Comparison of ENCODE assay signal across 14 mouse cellular contexts in the genomic region with DNA sequence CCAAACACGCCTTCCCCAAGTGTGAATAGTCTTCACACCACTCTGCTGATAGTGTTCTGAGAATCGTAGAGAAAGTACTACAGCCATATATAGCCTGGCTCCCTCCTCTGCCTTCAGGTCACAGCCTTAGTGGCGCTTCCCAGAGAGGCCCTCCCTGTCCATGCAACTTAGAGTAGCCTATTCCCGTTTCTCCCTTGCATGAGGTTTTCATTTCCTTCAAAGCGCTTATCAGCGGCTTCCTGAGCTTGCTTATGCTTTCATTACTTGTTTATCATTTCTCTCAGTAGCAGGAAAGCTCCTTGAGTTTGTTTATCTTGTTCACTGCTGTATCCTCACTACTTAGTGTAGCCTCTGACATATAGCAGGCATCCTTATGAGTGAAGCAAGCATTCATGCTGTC. TPM values are rescaled to one million over a fixed set of nuclear protein-coding genes. Genes with fewer than 3 reads are reported as not detected.
DNase-seq lines count a peak whose midpoint lies in the region; ATAC-seq and TF ChIP-seq lines count a peak whose summit lies in the region.
"Had no signal": no experiment of that assay in that cellular context is flagged by ENCODE, and none has a peak within 500 bp of the region (broad histone marks: within the 10 kb centered on the region; RNA-seq: fewer than 3 reads in every experiment).

No protein-coding gene starts in this region.

- no peak for TF ChIP-seq EP300 in stomach, postnatal 0 days (optimal IDR thresholded peaks at IDR 0.05)
- TF ChIP-seq EP300 in liver, embryonic 14.5 days (IDR thresholded peaks at IDR 0.05; ENCODE audit: low read depth) = no peak
- TF ChIP-seq EP300 in lung, postnatal 0 days (IDR thresholded peaks at IDR 0.05) = peak; percentile 94

- WGBS in stomach, embryonic 14.5 days = 66% methylated on average over 6 of the region's 6 CpGs
- 63% methylated on average over 6 of the region's 6 CpGs for WGBS in stomach, postnatal 0 days
- 50% methylated on average over 6 of the region's 6 CpGs for WGBS in liver, embryonic 14.5 days (ENCODE audit: insufficient replicate concordance)
- 41% methylated on average over 6 of the region's 6 CpGs for WGBS in lung, postnatal 0 days
- WGBS in midbrain, embryonic 10.5 days = 86% methylated on average over 6 of the region's 6 CpGs

- no peaks in the 10 kb centered on the region for H3K9me3 ChIP-seq in stomach, embryonic 14.5 days (ENCODE audit: control insufficient read depth, low read depth, low read length)
- H3K9me3 ChIP-seq in stomach, postnatal 0 days (ENCODE audit: control insufficient read depth, low read length) = no peaks in the 10 kb centered on the region
- H3K9me3 ChIP-seq in liver, embryonic 14.5 days (ENCODE audit: control insufficient read depth, low read length) = no peaks in the 10 kb centered on the region
- H3K9me3 ChIP-seq in lung, postnatal 0 days (ENCODE audit: low read length) = no peaks in the 10 kb centered on the region
- no peaks in the 10 kb centered on the region for H3K9me3 ChIP-seq in midbrain, embryonic 10.5 days (replicated peaks)
- H3K9me3 ChIP-seq: kidney, embryonic 15.5 days had no signal

- H3K4me2 ChIP-seq in stomach, embryonic 14.5 days (replicated peaks; ENCODE audit: low read depth, low read length) = no peak overlapping the region
- H3K4me2 ChIP-seq in stomach, postnatal 0 days (replicated peaks; ENCODE audit: low read depth) = no peak overlapping the region
- H3K4me2 ChIP-seq in liver, embryonic 14.5 days (ENCODE audit: low read depth) = no peak overlapping the region
- H3K4me2 ChIP-seq in lung, postnatal 0 days (replicated peaks; ENCODE audit: low read depth, low read length) = no peak overlapping the region
- H3K4me2 ChIP-seq: kidney, embryonic 15.5 days had no signal

- H3K4me3 ChIP-seq in stomach, embryonic 14.5 days (ENCODE audit: low read depth, low read length) = no peak overlapping the region
- H3K4me3 ChIP-seq in stomach, postnatal 0 days (ENCODE audit: low read depth, low read length) = no peak overlapping the region
- H3K4me3 ChIP-seq in liver, embryonic 14.5 days (ENCODE audit: insufficient read depth in 1 of 2, low read depth in 2 of 2, low read length in 2 of 2) = no peak overlapping the region
- H3K4me3 ChIP-seq in lung, postnatal 0 days (ENCODE audit: low read depth, low read length) = no peak overlapping the region
- no peak overlapping the region for H3K4me3 ChIP-seq in midbrain, embryonic 10.5 days
- H3K4me3 ChIP-seq: gastrocnemius, adult 2 months; kidney, embryonic 15.5 days; layer of hippocampus, adult 2 months had no signal

- no peak for ATAC-seq in stomach, embryonic 14.5 days (ENCODE audit: insufficient number of reproducible peaks, insufficient read depth, low FRiP score, low read depth)
- ATAC-seq in stomach, postnatal 0 days (ENCODE audit: low FRiP score, low TSS enrichment) = no peak
- ATAC-seq in liver, embryonic 14.5 days (ENCODE audit: insufficient read depth) = peak; percentile 47; the same call in 1 of the 2 replicates
- ATAC-seq in lung, postnatal 0 days = peak; percentile 87

- H3K4me1 ChIP-seq in stomach, embryonic 14.5 days (ENCODE audit: control insufficient read depth, insufficient read depth, low read length) = no peaks in the 10 kb centered on the region
- no peaks in the 10 kb centered on the region for H3K4me1 ChIP-seq in stomach, postnatal 0 days (replicated peaks; ENCODE audit: control insufficient read depth, insufficient read depth)
- H3K4me1 ChIP-seq in liver, embryonic 14.5 days (replicated peaks; ENCODE audit: control insufficient read depth in 2 of 2, insufficient read depth in 2 of 2, low read length in 1 of 2) = peaks cover 2 to 10% of the 10 kb centered on the region in 2 experiments; a peak in 2 of 4 replicates
- H3K4me1 ChIP-seq in lung, postnatal 0 days (ENCODE audit: insufficient read depth, low read depth, low read length) = no peaks in the 10 kb centered on the region
- H3K4me1 ChIP-seq in midbrain, embryonic 10.5 days = no peaks in the 10 kb centered on the region
- H3K4me1 ChIP-seq: kidney, embryonic 15.5 days had no signal

- H3K27me3 ChIP-seq in stomach, embryonic 14.5 days (ENCODE audit: control insufficient read depth, insufficient read depth, low read length) = no peaks in the 10 kb centered on the region
- H3K27me3 ChIP-seq in stomach, postnatal 0 days (ENCODE audit: control insufficient read depth, insufficient read depth, low read length) = no peaks in the 10 kb centered on the region
- no peaks in the 10 kb centered on the region for H3K27me3 ChIP-seq in liver, embryonic 14.5 days (ENCODE audit: control insufficient read depth, insufficient read depth, low read length)
- no peaks in the 10 kb centered on the region for H3K27me3 ChIP-seq in lung, postnatal 0 days (replicated peaks; ENCODE audit: insufficient read depth, low read length)
- no peaks in the 10 kb centered on the region for H3K27me3 ChIP-seq in midbrain, embryonic 10.5 days (ENCODE audit: low read depth, poor library complexity, severe bottlenecking)
- H3K27me3 ChIP-seq: kidney, embryonic 15.5 days had no signal

- peaks cover 12% of the 10 kb centered on the region for H3K36me3 ChIP-seq in stomach, embryonic 14.5 days (ENCODE audit: control insufficient read depth, insufficient read depth, low read length)
- H3K36me3 ChIP-seq in stomach, postnatal 0 days (ENCODE audit: control insufficient read depth, insufficient read depth, low read length) = peaks cover 4% of the 10 kb centered on the region; the same call in 1 of the 2 replicates
- peaks cover 8% of the 10 kb centered on the region for H3K36me3 ChIP-seq in liver, embryonic 14.5 days (replicated peaks; ENCODE audit: control insufficient read depth, insufficient read depth, low read depth)
- H3K36me3 ChIP-seq in lung, postnatal 0 days (ENCODE audit: insufficient read depth, low read length) = 0 out of 2 replicates have a peak, but pooled peaks cover 14% of the 10 kb centered on the region
- peaks cover 74% of the 10 kb centered on the region for H3K36me3 ChIP-seq in midbrain, embryonic 10.5 days

- peak overlapping the region; percentile 40; the same call in 1 of the 2 replicates for H3K27ac ChIP-seq in stomach, embryonic 14.5 days (ENCODE audit: low read length)
- H3K27ac ChIP-seq in stomach, postnatal 0 days (replicated peaks) = no peak overlapping the region
- H3K27ac ChIP-seq in liver, embryonic 14.5 days = no peak overlapping the region
- no peak overlapping the region for H3K27ac ChIP-seq in lung, postnatal 0 days (ENCODE audit: low read length)
- no peak overlapping the region for H3K27ac ChIP-seq in midbrain, embryonic 10.5 days (replicated peaks)
- H3K27ac ChIP-seq: gastrocnemius, adult 2 months; kidney, embryonic 15.5 days; layer of hippocampus, adult 2 months had no signal

- no peak for DNase-seq in stomach, postnatal 0 days (ENCODE audit: low spot score)
- no peak for DNase-seq in liver, embryonic 14.5 days (ENCODE audit: low read depth in 3 of 3, low spot score in 3 of 3)
- peak; percentile 65 for DNase-seq in lung, postnatal 0 days (ENCODE audit: low spot score)
- DNase-seq in layer of hippocampus, postnatal 14 days (ENCODE audit: low spot score in 2 of 2) = no peak
- no peak for DNase-seq in gastrocnemius, postnatal 14 days
- no peak for DNase-seq in midbrain, embryonic 10.5 days (ENCODE audit: low spot score)
- DNase-seq: cerebellum, adult 9-10 months; gastrocnemius, adult 2 months; heart, postnatal 4 days; right cerebral cortex, adult 18-20 months; thymus, postnatal 36 days had no signal

- intact Hi-C loops in gastrocnemius, postnatal 14 days (cut with DNase I; ENCODE audit: low total_unique reads) = no loop called here

- no peak for TF ChIP-seq CTCF in stomach, postnatal 0 days (IDR thresholded peaks at IDR 0.05; ENCODE audit: low read depth)
- TF ChIP-seq CTCF in liver, embryonic 14.5 days (IDR thresholded peaks at IDR 0.05; ENCODE audit: low read depth) = no peak
- TF ChIP-seq CTCF in lung, postnatal 0 days (IDR thresholded peaks at IDR 0.05) = no peak

- no peak overlapping the region for H3K9ac ChIP-seq in stomach, embryonic 14.5 days (replicated peaks; ENCODE audit: low read depth, low read length)
- H3K9ac ChIP-seq in stomach, postnatal 0 days (ENCODE audit: low read length) = no peak overlapping the region
- H3K9ac ChIP-seq in liver, embryonic 14.5 days (replicated peaks) = no peak overlapping the region
- no peak overlapping the region for H3K9ac ChIP-seq in lung, postnatal 0 days (replicated peaks; ENCODE audit: low read depth)
- H3K9ac ChIP-seq: kidney, embryonic 15.5 days had no signal

RNA-seq across cellular contexts. Expression of a gene that starts 23.6 kb away (rescaled TPM):
- 21.1 and 21.8 TPM in 2 replicates for polyA plus RNA-seq in stomach, embryonic 14.5 days (2014; fragmentation: Nextera tagmentation; extraction: Ambion mirVana)
- 7.0 and 7.7 TPM in 2 replicates for polyA plus RNA-seq in stomach, postnatal 0 days (2015; fragmentation: Nextera tagmentation; extraction: Ambion mirVana)
- 9.3 and 11.1 TPM in 2 replicates for polyA plus RNA-seq in liver, embryonic 14.5 days (2012; rRNA removed)
- polyA plus RNA-seq in liver, embryonic 14.5 days (2014; fragmentation: Nextera tagmentation; extraction: Ambion mirVana) = 11.3 and 12.4 TPM in 2 replicates
- polyA plus RNA-seq in lung, postnatal 0 days (2015; fragmentation: Nextera tagmentation; extraction: Ambion mirVana) = 8.1 and 8.6 TPM in 2 replicates
- total RNA-seq in layer of hippocampus, postnatal 14 days (2021) = 10 to 100 TPM; 15.9 to 16.3 TPM
- 10 to 100 TPM; 13.0 to 14.6 TPM for total RNA-seq in gastrocnemius, postnatal 14 days (2021)
- 41.6 and 43.4 TPM in 2 replicates for polyA plus RNA-seq in midbrain, embryonic 10.5 days (2016; fragmentation: Nextera tagmentation; extraction: Ambion mirVana)

RNA-seq across cellular contexts. Expression of a gene that starts 23.7 kb away (rescaled TPM):
- polyA plus RNA-seq in stomach, embryonic 14.5 days (2014; fragmentation: Nextera tagmentation; extraction: Ambion mirVana) = 54.5 and 57.0 TPM in 2 replicates
- polyA plus RNA-seq in stomach, postnatal 0 days (2015; fragmentation: Nextera tagmentation; extraction: Ambion mirVana) = 20.3 and 20.8 TPM in 2 replicates
- 12.1 and 14.1 TPM in 2 replicates for polyA plus RNA-seq in liver, embryonic 14.5 days (2012; rRNA removed)
- 21.6 and 24.8 TPM in 2 replicates for polyA plus RNA-seq in liver, embryonic 14.5 days (2014; fragmentation: Nextera tagmentation; extraction: Ambion mirVana)
- polyA plus RNA-seq in lung, postnatal 0 days (2015; fragmentation: Nextera tagmentation; extraction: Ambion mirVana) = 23.4 and 23.8 TPM in 2 replicates
- 10 to 100 TPM; 28.5 to 31.0 TPM for total RNA-seq in layer of hippocampus, postnatal 14 days (2021)
- 10 to 100 TPM; 24.8 to 28.9 TPM for total RNA-seq in gastrocnemius, postnatal 14 days (2021)
- 56.6 and 60.8 TPM in 2 replicates for polyA plus RNA-seq in midbrain, embryonic 10.5 days (2016; fragmentation: Nextera tagmentation; extraction: Ambion mirVana)

Comparison
In these comparisons a context has a peak if more than half of its experiments do, and no peak if none do; other contexts are left out.
1. ATAC-seq: peak in liver, embryonic 14.5 days (single experiment) and lung, postnatal 0 days (single experiment); none in stomach, embryonic 14.5 days (single experiment) and stomach, postnatal 0 days (single experiment).